Mouse (Mus musculus): ENCODE measurements around the gene Tmed4. TPM values are rescaled to one million over a fixed set of nuclear protein-coding genes. Genes with fewer than 3 reads are reported as not detected.

Gene Tmed4
- total RNA-seq (2021): 100 to 1,000 TPM; 109 to 114 TPM
- long read RNA-seq, transcript Tmed4-201 (5 exons, 2,003 nt): major isoform, 114 of 140 reads
- long read RNA-seq, transcript Tmed4-202 (4 exons, 886 nt): minor isoform, 15 of 140 reads
- long read RNA-seq, partial matches to known transcripts: 1 of 140 reads
- long read RNA-seq, other reads (novel, unspliced or antisense): 10 of 140 reads

- peak; percentile 96 to 98 for DNase-seq (ENCODE audit: low spot score in 2 of 2)
These were observed at the start of gene Tmed4 for GRCm38 (mm10) chr11:6274387-6275093. Gene Tmed4 (minus strand): TSS chr11:6274870.

DNA sequence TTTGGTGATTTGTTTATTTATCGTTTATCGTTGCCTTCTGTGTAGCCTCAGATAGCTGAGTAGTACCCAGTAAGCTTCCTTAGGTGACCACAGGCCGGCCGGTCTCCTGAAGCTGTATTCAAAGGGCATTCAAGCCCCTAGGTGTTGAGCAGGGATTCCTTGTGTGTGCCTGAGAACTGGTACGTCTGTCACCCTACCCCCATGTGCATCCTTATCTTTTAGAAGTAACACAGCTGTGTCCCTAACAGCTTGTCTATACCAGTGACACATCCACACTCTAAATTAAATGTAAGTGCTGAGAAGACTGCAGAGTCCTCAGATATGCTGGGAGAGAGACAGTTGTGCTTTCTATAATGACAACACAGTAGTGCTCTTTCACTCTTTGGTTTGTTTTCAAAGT lies 48.7 kb upstream of the Tmed4 start:
- DNase-seq (ENCODE audit: low spot score in 2 of 2): no peak

DNA sequence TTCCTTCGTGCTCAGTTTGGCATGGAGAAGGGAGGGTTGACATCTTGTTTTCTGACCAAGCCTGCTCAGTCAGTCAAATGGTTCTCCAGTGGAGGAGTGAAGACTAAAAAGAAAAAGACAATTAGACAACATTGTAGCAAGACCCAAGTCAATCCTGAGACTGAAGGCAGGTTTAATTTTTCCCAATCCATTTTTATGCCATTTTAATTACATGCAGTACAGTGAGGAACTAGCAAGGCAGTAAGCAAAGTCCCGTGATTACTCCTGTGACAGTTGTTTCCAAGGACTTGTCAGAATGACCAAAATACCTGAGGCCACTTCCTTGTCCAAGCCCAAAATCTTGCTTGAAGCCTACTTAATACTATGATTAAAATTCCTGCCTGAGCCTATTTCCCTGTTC lies 47.4 kb upstream of the Tmed4 start:
- DNase-seq (ENCODE audit: low spot score in 2 of 2): no peak

GRCm38 (mm10) chr11:6319374-6319773 lies 44.7 kb upstream of the Tmed4 start:
- DNase-seq (ENCODE audit: low spot score in 2 of 2): no peak

DNA sequence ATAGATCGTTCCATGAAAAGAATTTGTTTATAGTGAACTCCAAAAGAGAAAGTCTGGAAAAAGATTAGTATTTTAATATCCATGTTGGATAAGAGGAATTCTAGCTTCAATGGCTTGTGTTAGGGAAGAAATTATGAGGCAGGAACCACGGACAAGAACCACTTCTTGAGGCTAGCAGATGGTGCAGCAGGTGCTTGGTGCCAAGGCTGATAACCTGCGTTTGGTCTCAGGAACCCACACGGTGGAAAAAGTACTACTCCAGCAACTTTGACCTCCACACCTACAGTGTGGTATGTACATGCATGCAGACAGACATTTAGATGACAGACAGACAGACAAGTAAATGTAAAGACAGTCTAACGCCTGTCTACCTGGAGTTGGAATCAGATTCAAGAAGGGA lies 43.9 kb upstream of the Tmed4 start:
- no peak for DNase-seq (ENCODE audit: low spot score in 2 of 2)

DNA sequence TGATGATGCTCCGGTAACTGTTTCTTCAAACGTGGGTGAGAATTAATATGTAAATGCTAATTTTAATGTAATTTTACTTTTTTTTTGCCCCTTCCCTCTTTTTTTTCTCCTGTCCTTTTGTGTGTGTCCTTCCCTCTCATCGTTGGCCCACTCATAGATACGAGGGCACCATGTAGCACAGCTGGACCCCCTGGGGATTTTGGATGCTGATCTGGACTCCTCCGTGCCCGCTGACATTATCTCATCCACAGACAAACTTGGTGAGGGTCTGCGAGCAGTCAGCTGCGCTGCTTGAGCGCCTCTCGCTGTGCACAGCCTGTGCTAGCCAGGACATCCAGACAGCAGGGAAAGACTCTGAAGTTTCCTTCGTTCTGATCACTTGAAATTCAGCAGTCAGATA lies 42.2 kb upstream of the Tmed4 start:
- DNase-seq (ENCODE audit: low spot score in 2 of 2): no peak

DNA sequence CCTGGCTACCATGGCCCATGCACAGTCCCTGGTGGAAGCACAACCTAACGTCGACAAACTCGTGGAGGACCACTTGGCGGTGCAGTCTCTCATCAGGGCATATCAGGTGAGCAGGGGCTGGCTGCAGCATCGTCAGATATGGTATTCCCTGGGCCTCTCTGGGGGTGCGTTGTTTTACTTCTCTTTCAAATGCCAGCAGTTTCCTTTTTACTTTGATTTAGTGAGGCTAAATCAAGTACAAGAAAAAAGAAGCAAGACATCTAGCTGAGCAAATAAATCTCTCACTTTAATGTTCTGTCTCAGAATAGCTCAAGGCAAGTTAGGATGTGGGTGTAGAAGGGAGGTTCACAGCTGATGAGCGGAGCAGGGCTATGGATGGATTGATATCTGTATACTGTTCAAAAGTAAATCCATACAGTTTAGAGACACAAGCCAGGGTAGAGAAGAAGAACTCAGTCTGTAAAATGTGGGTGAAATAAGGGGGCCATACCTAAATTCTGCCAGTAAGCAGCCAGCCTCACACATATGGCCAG lies 39.3 kb upstream of the Tmed4 start:
- no peak for DNase-seq (ENCODE audit: low spot score in 2 of 2)

GRCm38 (mm10) chr11:6308181-6308580 lies 33.5 kb upstream of the Tmed4 start:
- DNase-seq (ENCODE audit: low spot score in 2 of 2): no peak

GRCm38 (mm10) chr11:6305943-6306430 lies 31.3 kb upstream of the Tmed4 start:
- DNase-seq (ENCODE audit: low spot score in 2 of 2): no peak

GRCm38 (mm10) chr11:6302793-6303192 lies 28.1 kb upstream of the Tmed4 start:
- no peak for DNase-seq (ENCODE audit: low spot score in 2 of 2)

DNA sequence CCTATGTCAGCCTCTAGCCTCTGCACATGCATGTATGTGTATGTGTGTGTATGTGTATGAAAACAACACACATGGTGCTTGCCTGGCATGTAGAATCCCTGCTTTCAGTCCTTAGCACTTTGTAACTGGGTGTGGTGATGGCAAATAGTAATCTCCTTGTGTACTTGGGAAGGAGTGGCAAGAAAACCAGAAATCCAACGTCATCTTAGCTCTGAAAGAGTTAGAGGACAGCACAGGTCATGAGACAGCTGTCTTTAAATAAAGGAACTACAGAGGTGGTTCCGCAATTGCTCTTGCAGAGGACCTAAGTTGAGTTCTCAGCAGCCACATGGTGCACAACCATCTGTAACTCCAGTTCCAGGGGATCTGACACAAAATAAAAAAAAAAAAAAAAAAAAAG lies 24.8 kb upstream of the Tmed4 start:
- no peak for DNase-seq (ENCODE audit: low spot score in 2 of 2)

DNA sequence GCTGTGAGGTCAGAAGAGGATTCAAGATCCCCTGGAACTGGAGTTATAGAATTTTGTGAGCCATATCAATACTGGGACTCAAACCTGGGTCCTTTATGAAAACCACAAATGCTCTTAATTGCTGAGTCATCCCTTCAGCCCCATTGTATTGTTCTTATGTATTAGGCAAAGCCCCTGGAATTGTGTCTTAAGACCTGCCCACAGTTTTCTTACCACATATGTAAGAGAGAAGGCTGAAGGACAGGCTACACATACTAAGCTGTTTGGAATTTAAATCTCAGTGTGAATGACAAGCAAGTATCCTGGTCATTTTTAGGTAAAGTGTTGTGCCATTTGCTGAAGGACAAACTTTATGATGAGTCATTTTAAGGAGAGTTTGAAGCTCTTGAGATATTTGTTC lies 21.4 kb upstream of the Tmed4 start:
- DNase-seq (ENCODE audit: low spot score in 2 of 2): no peak

- DNase-seq (ENCODE audit: low spot score in 2 of 2): no peak
These were observed 20.0 kb upstream of the Tmed4 start for GRCm38 (mm10) chr11:6294632-6295031.

- no peak for DNase-seq (ENCODE audit: low spot score in 2 of 2)
These were observed 18.9 kb upstream of the Tmed4 start for GRCm38 (mm10) chr11:6293601-6294000.

DNA sequence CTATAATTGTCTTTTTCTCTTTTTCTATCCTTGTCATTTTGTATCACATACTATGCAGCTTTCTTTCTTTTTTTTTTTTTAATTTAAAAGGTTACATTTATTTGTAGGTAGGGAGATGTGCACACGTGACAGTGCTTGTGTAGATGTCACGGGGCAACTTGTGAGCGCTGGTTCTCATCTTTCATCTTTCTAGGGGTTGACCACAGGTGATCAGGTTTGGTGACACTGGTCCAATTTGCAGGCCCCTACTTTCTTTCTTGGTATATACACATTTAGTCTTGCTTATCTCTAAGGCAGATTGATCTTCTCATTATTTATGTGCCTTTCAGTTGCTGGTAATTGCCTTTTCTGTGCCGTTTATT lies 18.3 kb upstream of the Tmed4 start:
- DNase-seq (ENCODE audit: low spot score in 2 of 2): no peak

DNA sequence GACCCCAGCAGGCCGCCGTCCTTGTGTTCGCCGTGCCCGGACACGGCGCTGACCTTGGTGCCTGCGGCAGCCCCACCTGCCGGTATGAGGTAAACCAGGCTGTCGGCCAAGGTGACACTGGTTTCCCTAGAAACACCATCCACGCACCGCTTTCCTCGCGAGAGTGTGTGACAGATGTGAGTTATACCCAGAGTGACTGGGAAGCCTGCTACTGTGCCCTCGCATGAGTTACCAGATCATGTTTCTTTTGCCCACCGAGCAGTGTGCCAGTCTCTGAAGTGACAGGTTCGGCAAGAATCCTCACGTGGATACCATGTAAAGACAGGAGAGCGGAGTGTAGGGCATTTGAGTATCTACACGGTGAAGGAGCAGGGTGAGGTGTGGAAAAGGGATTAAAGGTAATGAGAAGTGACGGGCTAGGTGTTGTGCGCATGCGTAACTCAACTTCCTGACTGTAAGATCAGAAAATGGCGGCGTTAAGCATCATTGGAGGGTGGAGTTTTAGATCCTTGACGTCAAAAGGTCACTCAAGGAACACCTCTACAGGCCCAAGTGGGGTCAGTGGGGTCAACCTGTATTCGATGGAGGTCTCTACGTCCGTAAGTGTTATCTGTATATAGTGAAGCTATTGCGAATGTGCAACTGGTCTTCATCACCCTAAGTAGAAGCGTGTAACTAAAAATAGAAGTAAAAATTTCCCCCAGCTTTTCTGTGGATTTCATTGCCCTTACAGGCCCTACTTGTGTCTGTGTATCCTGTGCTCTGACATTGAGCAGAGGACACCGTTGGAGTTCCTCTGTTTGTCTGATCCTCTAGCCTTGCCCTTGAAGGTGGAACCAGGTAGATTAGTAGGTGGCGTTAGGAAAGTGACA lies 17.7 kb upstream of the Tmed4 start:
- peak; percentile 55 to 79 for DNase-seq (ENCODE audit: low spot score in 2 of 2)

- DNase-seq (ENCODE audit: low spot score in 2 of 2): peak; percentile 98
These were observed 16.9 kb upstream of the Tmed4 start, which contains the start of gene Ogdh for GRCm38 (mm10) chr11:6291401-6292115. Gene Ogdh (plus strand): TSS chr11:6291633.

DNA sequence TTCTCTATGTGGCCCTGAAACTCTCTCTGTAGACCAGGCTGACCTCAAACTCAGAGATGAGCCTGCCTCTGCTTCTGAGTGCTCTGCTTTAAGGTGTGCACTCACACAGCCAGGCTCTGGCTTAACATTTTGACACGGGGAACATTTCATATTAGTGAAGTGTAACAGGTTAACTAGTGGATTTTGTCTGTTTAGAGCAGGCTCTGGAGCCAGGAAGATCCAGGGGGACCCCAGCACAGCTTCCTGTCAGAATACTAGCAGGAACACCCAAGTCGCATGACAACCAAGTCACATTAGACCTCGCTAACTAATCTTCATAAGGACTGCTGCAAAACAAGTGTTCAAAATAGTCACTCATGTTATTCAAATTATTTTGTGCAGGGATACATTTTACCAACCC lies 16.2 kb upstream of the Tmed4 start:
- DNase-seq (ENCODE audit: low spot score in 2 of 2): no peak

- no peak for DNase-seq (ENCODE audit: low spot score in 2 of 2)
These were observed 15.5 kb upstream of the Tmed4 start for GRCm38 (mm10) chr11:6290138-6290537.

- DNase-seq (ENCODE audit: low spot score in 2 of 2): no peak
These were observed 8.3 kb upstream of the Tmed4 start for GRCm38 (mm10) chr11:6282940-6283339.

- no peak for DNase-seq (ENCODE audit: low spot score in 2 of 2)
These were observed 1.8 kb upstream of the Tmed4 start for GRCm38 (mm10) chr11:6276466-6276865.
